Mouse (Mus musculus): ENCODE results near the gene Sertad2. TPM values are rescaled to one million over a fixed set of nuclear protein-coding genes. Genes with fewer than 3 reads are reported as not detected.
A peak's percentile ranks its signal among the peaks of the same experiment; 100 is the strongest.

Gene Sertad2
- polyA plus RNA-seq, 1 experiment from 2014 or later: 32.1 TPM

DNA sequence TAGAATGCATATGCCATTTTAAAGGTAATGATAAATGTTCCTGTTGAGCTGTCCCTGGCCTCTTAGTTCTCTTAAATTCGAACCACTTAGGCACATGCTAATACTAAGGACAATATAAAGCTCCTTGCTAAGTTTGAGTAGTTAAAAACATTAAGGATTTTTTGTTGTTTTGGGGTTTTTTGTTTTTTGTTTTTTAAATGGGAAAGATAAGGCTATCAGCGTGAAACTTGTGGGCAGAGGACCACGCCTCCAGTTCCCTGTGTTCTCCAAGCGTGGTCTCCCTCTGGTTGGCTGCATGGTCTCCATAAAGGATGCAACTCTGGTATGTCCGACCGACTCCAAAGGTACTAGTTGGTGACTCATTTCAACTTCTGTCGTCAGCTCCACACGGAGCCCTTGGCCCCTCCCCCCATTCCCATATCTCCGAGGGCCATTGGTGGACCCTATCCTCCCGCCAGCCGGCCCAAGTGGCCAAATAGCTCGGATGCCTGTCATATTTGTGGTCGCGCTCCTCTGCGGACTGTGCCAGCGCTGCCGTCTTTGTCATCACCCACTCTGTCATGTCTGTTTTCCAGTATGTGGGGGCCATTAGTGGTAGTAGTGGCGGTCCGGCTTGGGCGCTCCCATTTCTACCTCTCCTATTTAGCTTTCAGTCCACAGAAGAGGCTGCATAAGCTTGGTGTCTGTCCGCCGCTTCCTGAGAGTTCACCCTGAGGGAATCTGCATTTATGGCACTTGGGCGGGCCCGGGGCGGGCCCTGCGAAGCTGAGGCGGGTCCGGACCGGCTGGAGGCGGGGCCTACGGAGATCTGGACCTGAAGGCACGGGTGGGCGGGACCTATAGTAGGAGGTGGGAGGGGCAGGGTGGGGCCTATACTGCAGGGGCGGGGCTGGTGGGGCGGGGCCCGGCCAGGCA lies 88.2 kb downstream of the Sertad2 start:
- WGBS: 4% methylated on average over 26 of the region's 36 CpGs
- no peaks in the 10 kb centered on the region for H3K27me3 ChIP-seq (replicated peaks; ENCODE audit: control insufficient read depth, insufficient read depth, low read length)
- peak overlapping the region; percentile 90 for H3K4me3 ChIP-seq (ENCODE audit: low read depth, low read length)
- DNase-seq (ENCODE audit: low spot score): peak; percentile 98
- peak overlapping the region; percentile 60 for H3K4me2 ChIP-seq (ENCODE audit: low read depth, low read length)
- ATAC-seq (ENCODE audit: low read depth): peak; percentile 88
- H3K4me1 ChIP-seq (ENCODE audit: control insufficient read depth, insufficient read depth, low read length): peaks cover 15% of the 10 kb centered on the region
- no peaks in the 10 kb centered on the region for H3K36me3 ChIP-seq (ENCODE audit: control insufficient read depth, insufficient read depth, low read length)
- H3K9me3 ChIP-seq (ENCODE audit: control insufficient read depth, low read length): no peaks in the 10 kb centered on the region
- peak overlapping the region; percentile 98 for H3K27ac ChIP-seq (replicated peaks; ENCODE audit: low read depth, low read length)
- H3K9ac ChIP-seq (ENCODE audit: low read depth, low read length): peak overlapping the region; percentile 95

DNA sequence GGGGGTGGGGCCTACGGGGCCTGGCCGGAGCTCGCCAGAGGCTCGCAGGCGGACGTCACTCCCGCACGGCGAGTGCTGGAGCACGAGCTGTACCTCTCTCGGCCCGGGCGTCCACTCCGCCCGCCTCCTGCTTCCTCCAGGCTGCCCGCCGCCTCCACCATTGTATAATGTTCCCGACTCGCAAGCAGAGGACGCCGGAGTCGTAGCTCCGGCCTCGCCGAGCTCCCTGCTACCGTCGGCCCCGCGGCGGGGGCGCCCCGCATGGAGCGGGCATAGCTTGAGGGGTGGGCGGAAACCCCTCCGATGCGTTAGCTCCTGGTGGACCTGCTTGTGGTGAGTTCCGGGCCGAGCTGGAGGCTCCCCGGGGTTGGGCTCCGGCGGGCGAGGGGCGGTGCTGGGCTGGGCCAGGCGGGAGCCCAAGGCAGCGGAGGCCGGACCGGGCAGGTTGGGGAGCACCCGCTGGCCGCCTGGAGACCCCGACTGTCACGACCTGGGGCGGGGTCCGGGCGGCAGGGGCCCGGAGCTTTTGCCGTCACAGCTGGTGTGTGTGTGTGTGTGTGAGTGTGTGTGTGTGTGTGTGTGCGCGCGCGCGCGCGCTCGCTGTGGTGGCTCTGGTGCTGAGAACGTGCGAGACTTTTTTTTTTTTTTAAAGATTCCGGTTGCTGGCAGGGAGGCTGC lies 89.0 kb downstream of the Sertad2 start:
- peak; percentile 83 for DNase-seq (ENCODE audit: low spot score)
- ATAC-seq (ENCODE audit: low read depth): peak; percentile 95
- no peaks in the 10 kb centered on the region for H3K9me3 ChIP-seq (ENCODE audit: control insufficient read depth, low read length)
- H3K4me2 ChIP-seq (ENCODE audit: low read depth, low read length): peak overlapping the region; percentile 60
- peak overlapping the region; percentile 95 for H3K9ac ChIP-seq (ENCODE audit: low read depth, low read length)
- H3K36me3 ChIP-seq (ENCODE audit: control insufficient read depth, insufficient read depth, low read length): no peaks in the 10 kb centered on the region
- H3K27me3 ChIP-seq (replicated peaks; ENCODE audit: control insufficient read depth, insufficient read depth, low read length): no peaks in the 10 kb centered on the region
- H3K4me1 ChIP-seq (ENCODE audit: control insufficient read depth, insufficient read depth, low read length): peaks cover 15% of the 10 kb centered on the region
- H3K4me3 ChIP-seq (ENCODE audit: low read depth, low read length): peak overlapping the region; percentile 90
- peak overlapping the region; percentile 98 for H3K27ac ChIP-seq (replicated peaks; ENCODE audit: low read depth, low read length)
- 2% methylated on average over 23 of the region's 67 CpGs for WGBS

DNA sequence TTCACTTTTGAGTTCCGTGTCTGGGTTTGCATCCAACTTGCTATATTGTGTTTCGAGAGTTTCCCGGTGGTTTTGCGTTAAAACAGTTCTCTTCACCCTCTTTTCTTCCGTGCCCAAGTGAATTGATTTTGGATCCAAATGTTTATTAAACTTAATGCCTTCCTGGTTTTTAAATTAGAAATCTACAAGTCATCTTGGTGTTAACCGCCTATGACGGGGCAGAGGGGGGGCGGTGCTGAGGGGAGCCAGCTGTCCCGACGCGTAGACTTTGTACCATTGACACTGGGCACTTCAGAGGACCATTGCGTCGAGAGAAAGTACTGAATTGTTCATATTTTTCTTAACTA lies 89.5 kb downstream of the Sertad2 start:
- WGBS: under 1% methylated on average over 13 of the region's 13 CpGs

DNA sequence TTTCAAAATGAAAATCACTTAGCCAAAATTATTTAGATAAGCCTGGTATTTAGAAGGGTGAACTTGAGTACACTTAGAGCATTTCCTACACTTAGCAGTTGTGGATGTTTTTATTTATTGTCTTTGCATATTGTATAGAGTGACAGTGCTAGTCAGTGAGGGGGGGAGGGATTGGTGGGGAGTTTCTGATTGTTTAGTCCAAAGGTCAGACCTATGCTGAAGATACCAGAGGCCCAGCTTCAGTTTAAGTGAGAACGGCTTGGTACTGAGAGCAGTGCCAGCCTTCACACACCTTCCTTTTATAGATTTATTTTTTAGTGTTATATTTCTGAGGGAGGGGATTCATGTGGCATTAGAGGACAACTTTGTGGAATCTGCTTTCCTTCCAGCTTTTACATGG lies 91.5 kb downstream of the Sertad2 start:
- Histone ChIP-seq H3K9ac (ENCODE audit: low read depth, low read length) (no peak overlapping the region), H3K27ac (replicated peaks; ENCODE audit: low read depth, low read length) (no peak overlapping the region), H3K4me3 (ENCODE audit: low read depth, low read length) (no peak overlapping the region), H3K9me3 (ENCODE audit: control insufficient read depth, low read length) (no peaks in the 10 kb centered on the region), H3K4me2 (ENCODE audit: low read depth, low read length) (no peak overlapping the region), H3K4me1 (ENCODE audit: control insufficient read depth, insufficient read depth, low read length) (peaks cover 20% of the 10 kb centered on the region), H3K36me3 (ENCODE audit: control insufficient read depth, insufficient read depth, low read length) (no peaks in the 10 kb centered on the region), H3K27me3 (replicated peaks; ENCODE audit: control insufficient read depth, insufficient read depth, low read length) (no peaks in the 10 kb centered on the region)
- DNase-seq (ENCODE audit: low spot score): no peak
- ATAC-seq (ENCODE audit: low read depth): no peak
- WGBS: 88% methylated on average over 1 of the region's 1 CpGs

More for the DNA sequence above, 89.5 kb downstream of the Sertad2 start:
- Histone ChIP-seq H3K27me3 (replicated peaks; ENCODE audit: control insufficient read depth, insufficient read depth, low read length) (no peaks in the 10 kb centered on the region), H3K9me3 (ENCODE audit: control insufficient read depth, low read length) (no peaks in the 10 kb centered on the region), H3K27ac (replicated peaks; ENCODE audit: low read depth, low read length) (peak overlapping the region; percentile 98), H3K36me3 (ENCODE audit: control insufficient read depth, insufficient read depth, low read length) (no peaks in the 10 kb centered on the region), H3K4me2 (ENCODE audit: low read depth, low read length) (peak overlapping the region; percentile 60), H3K4me3 (ENCODE audit: low read depth, low read length) (peak overlapping the region; percentile 90), H3K4me1 (ENCODE audit: control insufficient read depth, insufficient read depth, low read length) (peaks cover 15% of the 10 kb centered on the region), H3K9ac (ENCODE audit: low read depth, low read length) (peak overlapping the region; percentile 95)
- DNase-seq (ENCODE audit: low spot score): peak; percentile 67
- no peak for ATAC-seq (ENCODE audit: low read depth)

DNA sequence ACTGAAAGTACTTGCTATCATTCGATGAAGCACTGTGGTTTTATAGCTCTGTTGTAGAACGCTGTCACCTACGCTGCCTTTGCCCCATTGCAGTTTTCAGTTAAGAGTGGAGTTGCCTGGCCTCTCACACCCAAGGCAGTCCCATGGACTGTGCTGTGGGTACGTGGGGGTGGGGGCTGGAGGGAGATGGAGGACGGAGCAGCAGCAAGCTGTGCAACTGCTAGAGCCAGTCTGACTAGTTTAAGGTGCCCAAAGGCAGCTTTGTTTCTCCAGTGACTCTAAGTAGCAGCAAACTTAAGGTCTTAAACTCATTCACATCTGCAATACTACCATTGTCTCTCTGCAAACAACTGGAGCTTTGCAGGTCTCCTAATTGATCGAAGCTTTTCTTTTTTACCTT lies 92.6 kb downstream of the Sertad2 start:
- 42% methylated on average over 6 of the region's 6 CpGs for WGBS
- H3K4me3 ChIP-seq (ENCODE audit: low read depth, low read length): no peak overlapping the region
- peak; percentile 71 for DNase-seq (ENCODE audit: low spot score)
- peaks cover 31% of the 10 kb centered on the region for H3K4me1 ChIP-seq (ENCODE audit: control insufficient read depth, insufficient read depth, low read length)
- peak overlapping the region; percentile 29 for H3K4me2 ChIP-seq (ENCODE audit: low read depth, low read length)
- H3K27me3 ChIP-seq (replicated peaks; ENCODE audit: control insufficient read depth, insufficient read depth, low read length): no peaks in the 10 kb centered on the region
- peak overlapping the region; percentile 53 for H3K27ac ChIP-seq (replicated peaks; ENCODE audit: low read depth, low read length)
- no peak overlapping the region for H3K9ac ChIP-seq (ENCODE audit: low read depth, low read length)
- no peaks in the 10 kb centered on the region for H3K9me3 ChIP-seq (ENCODE audit: control insufficient read depth, low read length)
- H3K36me3 ChIP-seq (ENCODE audit: control insufficient read depth, insufficient read depth, low read length): no peaks in the 10 kb centered on the region
- no peak for ATAC-seq (ENCODE audit: low read depth)

DNA sequence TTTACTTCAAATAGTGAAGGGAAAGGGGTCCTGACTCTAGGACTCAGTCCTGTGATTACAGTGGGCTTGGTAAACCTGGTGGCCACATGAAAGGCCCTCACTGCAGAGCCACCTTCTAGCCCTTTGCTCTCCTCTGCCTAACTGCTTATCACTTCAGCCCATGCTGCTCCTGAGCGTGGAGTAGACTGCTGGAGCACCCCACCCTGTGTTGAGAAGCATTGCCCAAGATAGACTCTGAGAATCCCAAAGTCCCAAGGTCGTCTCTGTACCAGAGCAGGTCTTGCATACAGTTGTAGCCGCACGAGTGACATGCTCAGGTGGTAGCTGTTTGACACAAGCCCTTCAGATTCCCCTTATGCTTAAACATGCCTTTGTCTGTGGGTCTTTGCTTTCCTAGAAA lies 93.1 kb downstream of the Sertad2 start:
- H3K36me3 ChIP-seq (ENCODE audit: control insufficient read depth, insufficient read depth, low read length): no peaks in the 10 kb centered on the region
- H3K9ac ChIP-seq (ENCODE audit: low read depth, low read length): no peak overlapping the region
- DNase-seq (ENCODE audit: low spot score) (no peak), ATAC-seq (ENCODE audit: low read depth) (no peak)
- no peaks in the 10 kb centered on the region for H3K9me3 ChIP-seq (ENCODE audit: control insufficient read depth, low read length)
- H3K27me3 ChIP-seq (replicated peaks; ENCODE audit: control insufficient read depth, insufficient read depth, low read length): no peaks in the 10 kb centered on the region
- H3K27ac ChIP-seq (replicated peaks; ENCODE audit: low read depth, low read length): peak overlapping the region; percentile 53
- H3K4me1 ChIP-seq (ENCODE audit: control insufficient read depth, insufficient read depth, low read length): peaks cover 35% of the 10 kb centered on the region
- no peak overlapping the region for H3K4me3 ChIP-seq (ENCODE audit: low read depth, low read length)
- WGBS: 51% methylated on average over 4 of the region's 4 CpGs
- H3K4me2 ChIP-seq (ENCODE audit: low read depth, low read length): peak overlapping the region; percentile 29; the same call in 1 of the 2 replicates

DNA sequence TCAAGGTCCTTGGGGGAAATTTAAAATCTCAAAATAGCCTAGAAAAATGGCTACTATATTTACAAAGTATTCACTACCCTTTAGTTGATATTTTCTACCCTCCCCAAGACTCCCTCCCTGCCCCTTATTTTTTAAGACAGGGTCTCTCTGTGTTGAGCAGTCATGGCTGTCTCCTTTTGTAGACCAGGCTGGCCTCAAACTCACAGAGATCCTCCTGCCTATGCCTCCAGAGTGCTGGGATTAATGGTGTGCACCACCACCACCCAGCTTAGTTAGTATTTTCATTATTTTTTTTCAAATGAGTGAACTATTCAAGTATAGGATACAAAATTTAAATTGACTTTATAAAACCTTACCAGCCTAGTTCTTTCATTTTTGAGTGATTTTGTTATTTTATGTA lies 94.0 kb downstream of the Sertad2 start:
- no peaks in the 10 kb centered on the region for H3K27me3 ChIP-seq (replicated peaks; ENCODE audit: control insufficient read depth, insufficient read depth, low read length)
- H3K27ac ChIP-seq (replicated peaks; ENCODE audit: low read depth, low read length): no peak overlapping the region
- no peak for ATAC-seq (ENCODE audit: low read depth)
- H3K4me2 ChIP-seq (ENCODE audit: low read depth, low read length): no peak overlapping the region
- no peak for DNase-seq (ENCODE audit: low spot score)
- no peak overlapping the region for H3K4me3 ChIP-seq (ENCODE audit: low read depth, low read length)
- peaks cover 35% of the 10 kb centered on the region for H3K4me1 ChIP-seq (ENCODE audit: control insufficient read depth, insufficient read depth, low read length)
- H3K9me3 ChIP-seq (ENCODE audit: control insufficient read depth, low read length): no peaks in the 10 kb centered on the region
- no peaks in the 10 kb centered on the region for H3K36me3 ChIP-seq (ENCODE audit: control insufficient read depth, insufficient read depth, low read length)
- H3K9ac ChIP-seq (ENCODE audit: low read depth, low read length): no peak overlapping the region

DNA sequence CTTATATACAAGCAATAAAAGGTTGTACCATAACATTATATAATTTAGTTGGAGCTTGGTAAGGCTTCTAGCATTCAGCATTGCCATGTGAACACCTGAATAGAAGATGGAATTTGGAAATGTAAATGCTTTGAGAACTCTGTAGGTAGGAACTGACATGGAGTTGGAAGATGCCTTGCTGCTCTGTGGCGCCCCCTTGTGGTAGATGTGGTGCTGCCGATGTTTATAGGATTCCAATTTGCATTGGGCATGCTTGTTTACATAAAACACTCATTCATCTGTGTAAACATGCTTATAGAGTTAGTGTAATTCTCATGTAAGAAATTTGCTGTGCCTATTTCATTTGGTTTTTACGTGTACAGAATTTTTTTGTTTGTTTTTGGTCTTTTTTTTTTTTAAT lies 95.8 kb downstream of the Sertad2 start:
- Histone ChIP-seq H3K4me2 (ENCODE audit: low read depth, low read length) (no peak overlapping the region), H3K36me3 (ENCODE audit: control insufficient read depth, insufficient read depth, low read length) (no peaks in the 10 kb centered on the region), H3K27ac (replicated peaks; ENCODE audit: low read depth, low read length) (no peak overlapping the region), H3K9ac (ENCODE audit: low read depth, low read length) (no peak overlapping the region), H3K4me3 (ENCODE audit: low read depth, low read length) (no peak overlapping the region), H3K9me3 (ENCODE audit: control insufficient read depth, low read length) (no peaks in the 10 kb centered on the region), H3K4me1 (ENCODE audit: control insufficient read depth, insufficient read depth, low read length) (peaks cover 26% of the 10 kb centered on the region), H3K27me3 (replicated peaks; ENCODE audit: control insufficient read depth, insufficient read depth, low read length) (no peaks in the 10 kb centered on the region)
- peak; percentile 63 for DNase-seq (ENCODE audit: low spot score)
- ATAC-seq (ENCODE audit: low read depth): no peak
- 26% methylated on average over 3 of the region's 3 CpGs for WGBS

Data from embryonic facial prominence, embryonic 14.5 days (tissue).